Mouse (Mus musculus) thymus, adult 2 months (tissue): ENCODE data around the gene Ipo4.

Experiments used
- CTCF ChIP-seq: fragments of 200-500 bp; IDR thresholded peaks from 2 replicates; pipeline ENCODE4 v1.5.1; 2012; ENCODE audit warnings: mild to moderate bottlenecking, control low read depth, low read length, moderate library complexity, borderline replicate concordance; ENCODE audit not compliant: control insufficient read depth, poor library complexity, insufficient read depth; ENCODE audit errors: extremely low read depth
- POLR2A ChIP-seq: fragments of 200-500 bp; IDR thresholded peaks from 2 replicates; pipeline ENCODE4 v1.6.1; 2012; ENCODE audit warnings: mild to moderate bottlenecking, low read length, control low read depth, moderate library complexity; ENCODE audit not compliant: control insufficient read depth, poor library complexity, insufficient read depth; ENCODE audit errors: extremely low read depth

DNA sequence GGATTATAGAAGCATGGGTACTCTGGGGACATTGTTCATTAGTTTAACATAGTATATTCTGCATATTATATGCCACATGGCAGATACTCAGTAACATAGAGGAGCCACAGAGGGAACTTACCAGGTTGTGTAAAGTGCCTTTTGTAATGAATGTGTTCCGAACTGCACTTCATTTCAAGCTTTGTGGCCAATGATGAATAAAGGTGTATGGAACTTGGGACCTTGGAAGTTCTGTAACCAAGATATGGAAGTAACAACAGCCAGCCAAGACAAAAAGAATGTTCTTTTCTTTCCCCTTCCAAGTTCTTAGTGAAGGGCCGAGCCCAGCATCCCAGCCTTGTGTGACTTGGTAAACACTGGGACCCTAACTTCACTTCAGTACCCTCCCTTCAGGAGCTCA lies 14.1 kb upstream of the Ipo4 start, which contains the start of gene Tssk4:
- TF ChIP-seq CTCF, result no peak
- no peak for TF ChIP-seq POLR2A
